Mouse (Mus musculus) layer of hippocampus, adult 8-10 months (tissue): ENCODE data around the gene Mrpl57. TPM values are rescaled to one million over a fixed set of nuclear protein-coding genes. Genes with fewer than 3 reads are reported as not detected.

Experiments used
- DNase-seq, 2 experiments: peaks; one replicate each; pipeline ENCODE4 v3.0.0; 2022; ENCODE audit warnings: low spot score in 2 of 2
- microRNA-seq, 2 experiments: library from miRNA; unstranded; fragments of <30 nt; microRNA quantifications; one replicate each; pipeline ENCODE4 v1.2.0; 2022
- total RNA-seq, 4 experiments: library from RNA; stranded (reverse); gene quantifications; 2 replicates each; pipeline ENCODE4 v1.2.4; 2022

Mrpl57 gene
- total RNA-seq, 4 experiments from 2014 or later = 57.5 to 69.7 (median 63.6) TPM

DNA sequence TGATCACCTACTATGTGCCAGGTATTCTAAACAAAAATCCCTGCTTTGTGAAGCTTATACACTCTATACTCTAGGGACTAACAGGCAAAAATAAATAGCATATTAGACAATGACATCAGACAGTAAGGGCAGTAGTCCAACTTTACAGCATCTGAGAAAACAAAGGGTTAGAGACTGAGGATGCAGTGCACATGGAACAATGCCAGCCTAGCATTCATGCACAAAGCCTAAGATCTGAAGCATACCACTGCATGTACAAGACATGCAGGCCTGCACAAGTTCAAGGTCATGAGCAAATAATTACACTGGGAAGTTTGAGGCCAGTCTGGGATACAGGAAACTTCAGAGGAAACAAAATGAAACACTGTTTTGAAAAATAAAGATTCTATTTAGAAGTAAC is 33.5 kb downstream of the Mrpl57 start:
- no peak for DNase-seq

GRCm38 (mm10) chr14:57861987-57862412 is 36.0 kb downstream of the Mrpl57 start:
- no peak for DNase-seq

DNA sequence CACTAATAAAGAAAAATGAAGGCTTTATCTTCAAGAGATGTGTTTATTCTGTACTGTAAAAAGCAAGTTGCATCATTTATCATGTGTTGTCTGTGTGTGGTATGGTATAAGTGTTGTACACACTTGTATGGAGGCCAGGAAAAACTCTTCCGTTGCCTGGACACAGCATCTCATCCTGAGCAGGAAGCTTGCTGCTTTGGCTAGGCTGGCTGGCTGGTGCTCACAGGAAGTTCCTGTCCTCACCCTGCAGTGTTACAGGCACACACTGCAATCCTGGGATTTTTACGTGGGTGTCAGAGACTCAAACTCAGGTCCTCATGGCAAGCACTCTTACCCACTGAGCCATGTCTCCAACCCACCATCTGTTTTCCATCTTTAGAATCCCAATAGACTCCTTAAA is 37.1 kb downstream of the Mrpl57 start:
- DNase-seq = no peak

DNA sequence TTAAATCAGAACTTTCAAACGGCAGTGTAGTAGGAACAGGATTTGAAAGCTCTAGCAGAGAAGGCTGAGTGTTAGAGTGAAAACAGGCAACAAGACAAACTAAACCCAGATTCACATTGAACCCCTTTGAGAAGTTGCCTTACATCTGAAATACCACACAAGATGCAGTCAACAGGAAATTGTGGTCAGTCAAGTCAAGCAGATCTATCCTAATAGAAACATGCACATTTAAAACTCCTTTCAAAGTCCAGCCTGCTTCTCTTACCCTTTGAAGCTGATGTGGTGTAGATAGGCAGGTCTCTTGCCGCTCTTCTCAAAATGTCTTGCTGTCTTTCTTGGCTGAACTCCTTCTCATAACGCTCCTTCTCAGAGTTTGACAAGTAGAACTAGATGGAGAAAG is 39.2 kb downstream of the Mrpl57 start:
- DNase-seq = no peak

- no peak for DNase-seq
These were observed 40.7 kb downstream of the Mrpl57 start for GRCm38 (mm10) chr14:57866676-57867276.

GRCm38 (mm10) chr14:57877921-57878320 is 51.9 kb downstream of the Mrpl57 start:
- DNase-seq = no peak

Small RNA genes lying within 50 kb of the gene (microRNA-seq; reads per million reads assigned to microRNA genes)
- gene Mir3077 = 1.9 to 3.3 reads per million in 2 experiments

Other genes starting within 250 kb of the Mrpl57 start
- gene Xpo4, start 160.8 kb upstream of the Mrpl57 start, total RNA-seq = 10 to 100 TPM; 11.8 to 17.7 (median 14.4) TPM
- 1 to 10 TPM; 2.2 to 4.5 (median 3.4) TPM for gene Gm49361, start 80.1 kb upstream of the Mrpl57 start, total RNA-seq
- 10 to 100 TPM; 43.6 to 46.3 (median 45.0) TPM for gene Lats2, start 67.8 kb upstream of the Mrpl57 start, total RNA-seq
- gene Sap18, start 28.1 kb upstream of the Mrpl57 start, total RNA-seq = 100 to 1,000 TPM in 1 of 4 experiments, 10 to 100 TPM in 3; 68.5 to 100 (median 78.2) TPM
- gene Ska3, start within 50 bp of the Mrpl57 start, total RNA-seq = 1 to 10 TPM in 1 of 4 experiments, under 1 TPM in 3; 0.81 to 2.1 (median 0.92) TPM
- 10 to 100 TPM; 43.9 to 48.4 (median 46.2) TPM for gene Zdhhc20, start 64.0 kb downstream of the Mrpl57 start, total RNA-seq
- 10 to 100 TPM; 20.2 to 25.7 (median 22.5) TPM for gene Micu2, start 173.0 kb downstream of the Mrpl57 start, total RNA-seq
- gene Fgf9, start 244.3 kb downstream of the Mrpl57 start, total RNA-seq = 10 to 100 TPM; 14.8 to 17.0 (median 16.2) TPM